Mouse (Mus musculus) hindbrain, postnatal 0 days (tissue): ENCODE data around the gene Gstm5. TPM values are rescaled to one million over a fixed set of nuclear protein-coding genes. Genes with fewer than 3 reads are reported as not detected.
A peak's percentile ranks its signal among the peaks of the same experiment; 100 is the strongest.

Experiments used
- ATAC-seq: fragments of 200-750 bp; cut with Nextera tagmentation; 2 replicates; pipeline ENCODE4 v1.8.0; 2017; ENCODE audit warnings: mild to moderate bottlenecking, moderate TSS enrichment, moderate library complexity
- DNase-seq: peaks from one replicate; pipeline ENCODE4 v3.0.0-alpha.2; 2015; ENCODE audit warnings: low spot score
- H3K27ac ChIP-seq: fragments of 300-500 bp; sonication (generic); 2 replicates; pipeline ENCODE4 v1.5.1; 2014; ENCODE audit warnings: mild to moderate bottlenecking
- H3K27me3 ChIP-seq: fragments of 300-500 bp; sonication (generic); 2 replicates; pipeline ENCODE4 v1.6.1; 2014; ENCODE audit warnings: low read length, mixed read lengths; ENCODE audit not compliant: insufficient read depth
- H3K36me3 ChIP-seq: fragments of 300-500 bp; sonication (generic); 2 replicates; pipeline ENCODE4 v1.6.1; 2014; ENCODE audit warnings: low read length, mixed read lengths; ENCODE audit not compliant: insufficient read depth
- H3K4me1 ChIP-seq: fragments of 300-500 bp; sonication (generic); 2 replicates; pipeline ENCODE4 v1.6.1; 2014; ENCODE audit warnings: antibody characterized with exemption, low read length, mixed read lengths; ENCODE audit not compliant: insufficient read depth
- H3K4me2 ChIP-seq: fragments of 300-500 bp; sonication (generic); 2 replicates; pipeline ENCODE4 v1.6.1; 2014; ENCODE audit warnings: low read depth, mild to moderate bottlenecking, low read length, moderate library complexity, mixed read lengths
- H3K4me3 ChIP-seq: fragments of 300-500 bp; sonication (generic); 2 replicates; pipeline ENCODE4 v1.5.1; 2014; ENCODE audit warnings: low read length
- H3K9ac ChIP-seq: fragments of 300-500 bp; sonication (generic); replicated peaks from 2 replicates; pipeline ENCODE4 v1.6.1; 2014; ENCODE audit warnings: mild to moderate bottlenecking, low read length, moderate library complexity, mixed read lengths
- H3K9me3 ChIP-seq: fragments of 300-500 bp; sonication (generic); 2 replicates; pipeline ENCODE4 v1.6.1; 2016; ENCODE audit warnings: low read length, mixed read lengths
- CTCF ChIP-seq: IDR thresholded peaks from 2 replicates; pipeline ENCODE4 v1.5.1; 2016; ENCODE audit warnings: antibody characterized with exemption, control low read depth, low read depth
- WGBS: fragments of 180-500 bp; shearing (Covaris S2); extraction: QIAGEN DNeasy Blood & Tissue Kit; methylation state at CpG from one replicate; pipeline ENCODE4 v1.1.7; 2014; 5-methylcytosine and 5-hydroxymethylcytosine counted together
- polyA plus RNA-seq: library from polyadenylated mRNA; unstranded; fragments of >200 nt; fragmentation: Nextera tagmentation; extraction: Ambion mirVana; gene quantifications from 2 replicates; pipeline ENCODE4 v1.2.1, GENCODE M21; 2015
- total RNA-seq: library from RNA; depleted of rRNA; stranded (reverse); fragments of >200 nt; gene quantifications from 2 replicates; pipeline ENCODE4 v1.2.3, GENCODE M21; 2014

Gene Gstm5
- total and polyA plus RNA-seq, 2 experiments from 2014 or later: 164 to 383 TPM

- H3K27ac ChIP-seq: peak overlapping the region; percentile 78
- H3K4me2 ChIP-seq: peak overlapping the region; percentile 42
- peaks cover 5% of the 10 kb centered on the region; the same call in 1 of the 2 replicates for H3K4me1 ChIP-seq
- peak; percentile 39 for DNase-seq
- no peaks in the 10 kb centered on the region for H3K27me3 ChIP-seq
- H3K9me3 ChIP-seq: no peaks in the 10 kb centered on the region
- no peak for ATAC-seq
- H3K9ac ChIP-seq: 0 out of 2 replicates have a peak overlapping the region, but pooled peaks have one; percentile 17
- 38% methylated on average over 2 of the region's 2 CpGs for WGBS
- H3K36me3 ChIP-seq: no peaks in the 10 kb centered on the region
- no peak for TF ChIP-seq CTCF
- H3K4me3 ChIP-seq: peak overlapping the region; percentile 22; the same call in 1 of the 2 replicates
These were observed 35.5 kb downstream of the Gstm5 start for GRCm38 (mm10) chr3:107931134-107931533.

GRCm38 (mm10) chr3:107931670-107932069 is 36.0 kb downstream of the Gstm5 start, which contains the start of gene Gstm7:
Gene Gstm7, minus strand, starts transcription at chr3:107931817.
- peak; percentile 99 for ATAC-seq
- TF ChIP-seq CTCF: peak; percentile 59
- peaks cover 5% of the 10 kb centered on the region; the same call in 1 of the 2 replicates for H3K4me1 ChIP-seq
- no peaks in the 10 kb centered on the region for H3K9me3 ChIP-seq
- no peaks in the 10 kb centered on the region for H3K27me3 ChIP-seq
- no peaks in the 10 kb centered on the region for H3K36me3 ChIP-seq
- peak within 1 kb of the TSS; percentile 22; the same call in 1 of the 2 replicates for H3K4me3 ChIP-seq
- peak within 1 kb of the TSS; percentile 42 for H3K4me2 ChIP-seq
- peak; percentile 98 for DNase-seq
- WGBS: 3% methylated on average over 10 of the region's 10 CpGs
- H3K9ac ChIP-seq: 0 out of 2 replicates have a peak within 1 kb of the TSS, but pooled peaks have one; percentile 17
- H3K27ac ChIP-seq: peak within 1 kb of the TSS; percentile 78

- Histone ChIP-seq H3K4me1 (peaks cover 5% of the 10 kb centered on the region; the same call in 1 of the 2 replicates), H3K9ac (no peak overlapping the region), H3K4me3 (no peak overlapping the region), H3K27ac (peak overlapping the region; percentile 78), H3K4me2 (no peak overlapping the region), H3K9me3 (no peaks in the 10 kb centered on the region), H3K36me3 (no peaks in the 10 kb centered on the region), H3K27me3 (no peaks in the 10 kb centered on the region)
- 49% methylated on average over 6 of the region's 6 CpGs for WGBS
- no peak for TF ChIP-seq CTCF
- DNase-seq (no peak), ATAC-seq (no peak)
These were observed 36.5 kb downstream of the Gstm5 start for GRCm38 (mm10) chr3:107932128-107932527.

GRCm38 (mm10) chr3:107935268-107935667 is 39.6 kb downstream of the Gstm5 start:
- no peak for TF ChIP-seq CTCF
- no peak overlapping the region for H3K27ac ChIP-seq
- no peak overlapping the region for H3K4me2 ChIP-seq
- DNase-seq (no peak), ATAC-seq (no peak)
- no peak overlapping the region for H3K9ac ChIP-seq
- H3K4me1 ChIP-seq: peaks cover 5% of the 10 kb centered on the region; the same call in 1 of the 2 replicates
- H3K9me3 ChIP-seq: no peaks in the 10 kb centered on the region
- WGBS: 93% methylated on average over 3 of the region's 3 CpGs
- H3K36me3 ChIP-seq: no peaks in the 10 kb centered on the region
- H3K27me3 ChIP-seq: no peaks in the 10 kb centered on the region
- H3K4me3 ChIP-seq: no peak overlapping the region

GRCm38 (mm10) chr3:107935888-107936287 is 40.3 kb downstream of the Gstm5 start:
- no peaks in the 10 kb centered on the region for H3K36me3 ChIP-seq
- no peak overlapping the region for H3K4me2 ChIP-seq
- H3K9ac ChIP-seq: no peak overlapping the region
- DNase-seq (no peak), ATAC-seq (no peak)
- TF ChIP-seq CTCF: no peak
- H3K4me1 ChIP-seq: peaks cover 5% of the 10 kb centered on the region; the same call in 1 of the 2 replicates
- no peaks in the 10 kb centered on the region for H3K27me3 ChIP-seq
- no peak overlapping the region for H3K4me3 ChIP-seq
- H3K9me3 ChIP-seq: no peaks in the 10 kb centered on the region
- H3K27ac ChIP-seq: no peak overlapping the region
- WGBS: 75% methylated on average over 3 of the region's 3 CpGs

- no peaks in the 10 kb centered on the region for H3K9me3 ChIP-seq
- TF ChIP-seq CTCF: peak; percentile 76
- WGBS: 43% methylated on average over 3 of the region's 3 CpGs
- peaks cover 8% of the 10 kb centered on the region for H3K4me1 ChIP-seq
- no peaks in the 10 kb centered on the region for H3K36me3 ChIP-seq
- no peak overlapping the region for H3K4me3 ChIP-seq
- H3K4me2 ChIP-seq: no peak overlapping the region
- H3K27ac ChIP-seq: no peak overlapping the region; the same call in 1 of the 2 replicates
- ATAC-seq (peak; percentile 44; the same call in 1 of the 2 replicates), DNase-seq (peak; percentile 53)
- no peaks in the 10 kb centered on the region for H3K27me3 ChIP-seq
- H3K9ac ChIP-seq: no peak overlapping the region
These were observed 43.8 kb downstream of the Gstm5 start for GRCm38 (mm10) chr3:107939403-107939802.

GRCm38 (mm10) chr3:107939830-107940229 is 44.2 kb downstream of the Gstm5 start:
- H3K9ac ChIP-seq: no peak overlapping the region
- no peaks in the 10 kb centered on the region for H3K36me3 ChIP-seq
- DNase-seq (peak; percentile 23), ATAC-seq (no peak)
- no peaks in the 10 kb centered on the region for H3K9me3 ChIP-seq
- no peak for TF ChIP-seq CTCF
- H3K27me3 ChIP-seq: no peaks in the 10 kb centered on the region
- peaks cover 8% of the 10 kb centered on the region for H3K4me1 ChIP-seq
- no peak overlapping the region for H3K4me3 ChIP-seq
- H3K4me2 ChIP-seq: no peak overlapping the region
- no peak overlapping the region; the same call in 1 of the 2 replicates for H3K27ac ChIP-seq
- WGBS: 42% methylated on average over 4 of the region's 4 CpGs
